Mouse (Mus musculus) lung, postnatal 25 days (tissue): Measurements from ENCODE around the gene Ccdc136.

Experiments
- DNase-seq: peaks from one replicate; pipeline ENCODE4 v3.0.0; 2022; ENCODE audit warnings: low spot score

Gene Ccdc136

GRCm38 (mm10) chr6:29394286-29394685 is 1.8 kb upstream of the Ccdc136 start:
- DNase-seq = no peak

- DNase-seq = no peak
These were observed 818 bp downstream of the Ccdc136 start for GRCm38 (mm10) chr6:29396714-29397540.

- DNase-seq = no peak
These were observed 1.5 kb downstream of the Ccdc136 start for GRCm38 (mm10) chr6:29397575-29397974.

- no peak for DNase-seq
These were observed 3.7 kb downstream of the Ccdc136 start for GRCm38 (mm10) chr6:29399851-29400250.

- DNase-seq = no peak
These were observed 6.7 kb downstream of the Ccdc136 start for GRCm38 (mm10) chr6:29402693-29403342.

GRCm38 (mm10) chr6:29406412-29406811 is 10.3 kb downstream of the Ccdc136 start:
- DNase-seq = no peak

- no peak for DNase-seq
These were observed 19.3 kb downstream of the Ccdc136 start for GRCm38 (mm10) chr6:29415446-29415845.

GRCm38 (mm10) chr6:29420596-29420995 is 24.5 kb downstream of the Ccdc136 start:
- no peak for DNase-seq

GRCm38 (mm10) chr6:29425118-29425517 is 29.0 kb downstream of the Ccdc136 start:
- no peak for DNase-seq

GRCm38 (mm10) chr6:29426331-29426730 is 30.2 kb downstream of the Ccdc136 start:
- no peak for DNase-seq

GRCm38 (mm10) chr6:29428171-29428570 is 32.1 kb downstream of the Ccdc136 start:
- DNase-seq = no peak

- DNase-seq = no peak
These were observed 34.7 kb downstream of the Ccdc136 start for GRCm38 (mm10) chr6:29430681-29431420.

GRCm38 (mm10) chr6:29431473-29431872 is 35.4 kb downstream of the Ccdc136 start:
- no peak for DNase-seq

GRCm38 (mm10) chr6:29432156-29432555 is 36.0 kb downstream of the Ccdc136 start:
- no peak for DNase-seq

- DNase-seq = no peak
These were observed 36.5 kb downstream of the Ccdc136 start for GRCm38 (mm10) chr6:29432676-29433037.

- no peak for DNase-seq
These were observed 37.1 kb downstream of the Ccdc136 start, which contains the start of gene Flnc for GRCm38 (mm10) chr6:29433038-29433803. Gene Flnc (plus strand): TSS chr6:29433256.

GRCm38 (mm10) chr6:29433804-29434795 is 38.0 kb downstream of the Ccdc136 start:
- DNase-seq = no peak

- no peak for DNase-seq
These were observed 39.0 kb downstream of the Ccdc136 start for GRCm38 (mm10) chr6:29434911-29435691.

GRCm38 (mm10) chr6:29435940-29436451 is 39.9 kb downstream of the Ccdc136 start:
- no peak for DNase-seq
